33 mouse cellular contexts compared by ENCODE assay signal in genomic region chr1:60236261-60236660, GRCm38 (mm10). TPM values are rescaled to one million over a fixed set of nuclear protein-coding genes. Genes with fewer than 3 reads are reported as not detected.
DNase-seq lines count a peak whose midpoint lies in the region; ATAC-seq lines count a peak whose summit lies in the region.
"Had no signal": no experiment of that assay in that cellular context is flagged by ENCODE, and none has a peak within 500 bp of the region (broad histone marks: within the 10 kb centered on the region; RNA-seq: fewer than 3 reads in every experiment).

No protein-coding gene starts in this region.

- no peaks in the 10 kb centered on the region for H3K27me3 ChIP-seq in hindbrain, embryonic 12.5 days
- H3K27me3 ChIP-seq: embryonic facial prominence, embryonic 12.5 days; forebrain, embryonic 15.5 days; heart, embryonic 15.5 days; kidney, embryonic 15.5 days; limb, embryonic 15.5 days; liver, embryonic 13.5 days; midbrain, embryonic 15.5 days had no signal

- H3K36me3 ChIP-seq in hindbrain, embryonic 12.5 days = peaks cover 18% of the 10 kb centered on the region

- H3K4me3 ChIP-seq in hindbrain, embryonic 12.5 days = no peak overlapping the region
- H3K4me3 ChIP-seq: embryonic facial prominence, embryonic 12.5 days; forebrain, embryonic 10.5 days; forebrain, embryonic 15.5 days; heart, embryonic 10.5 days; heart, embryonic 15.5 days; kidney, embryonic 15.5 days; limb, embryonic 10.5 days; limb, embryonic 15.5 days; liver, embryonic 13.5 days; midbrain, embryonic 10.5 days; midbrain, embryonic 15.5 days had no signal

- WGBS in hindbrain, embryonic 12.5 days = 95% methylated on average over 4 of the region's 4 CpGs

- peak; percentile 1 for DNase-seq in lung, postnatal 25 days (ENCODE audit: low spot score)
- no peak for DNase-seq in lung, postnatal 10 days
- DNase-seq in thymus, adult 18-20 months = peak; percentile 30 to 59
- DNase-seq in thymus, postnatal 25 days = peak; percentile 54
- DNase-seq in kidney, adult 18-20 months = no peak
- DNase-seq in cerebellum, postnatal 4 days (ENCODE audit: low spot score in 2 of 2) = no peak
- DNase-seq: adrenal gland, adult 2 months; adrenal gland, postnatal 36 days; cerebellum, adult 18-20 months; cerebellum, postnatal 25 days; embryo, embryonic 11 days; gastrocnemius, postnatal 25 days; heart, adult 11 months; kidney, postnatal 25 days; liver, embryonic 13.5 days; lung, adult 18-20 months; right cerebral cortex, postnatal 25 days; spleen, adult 18-20 months had no signal

- no peak overlapping the region for H3K9ac ChIP-seq in hindbrain, embryonic 12.5 days
- H3K9ac ChIP-seq: embryonic facial prominence, embryonic 12.5 days; forebrain, embryonic 15.5 days; heart, embryonic 15.5 days; kidney, embryonic 15.5 days; limb, embryonic 15.5 days; liver, embryonic 13.5 days; midbrain, embryonic 15.5 days had no signal

- no peak overlapping the region for H3K27ac ChIP-seq in hindbrain, embryonic 12.5 days
- H3K27ac ChIP-seq: embryonic facial prominence, embryonic 12.5 days; forebrain, embryonic 10.5 days; forebrain, embryonic 15.5 days; heart, embryonic 10.5 days; heart, embryonic 15.5 days; hindbrain, postnatal 0 days; kidney, embryonic 15.5 days; limb, embryonic 10.5 days; limb, embryonic 15.5 days; liver, embryonic 13.5 days; midbrain, embryonic 10.5 days; midbrain, embryonic 15.5 days had no signal

- no peaks in the 10 kb centered on the region for H3K9me3 ChIP-seq in hindbrain, embryonic 12.5 days (replicated peaks)
- H3K9me3 ChIP-seq: embryonic facial prominence, embryonic 12.5 days; forebrain, embryonic 10.5 days; forebrain, embryonic 15.5 days; heart, embryonic 10.5 days; heart, embryonic 15.5 days; kidney, embryonic 15.5 days; limb, embryonic 10.5 days; limb, embryonic 15.5 days; liver, embryonic 13.5 days; midbrain, embryonic 10.5 days; midbrain, embryonic 15.5 days had no signal

- no peaks in the 10 kb centered on the region for H3K4me1 ChIP-seq in hindbrain, embryonic 12.5 days
- H3K4me1 ChIP-seq: embryonic facial prominence, embryonic 12.5 days; forebrain, embryonic 10.5 days; forebrain, embryonic 15.5 days; heart, embryonic 10.5 days; heart, embryonic 15.5 days; kidney, embryonic 15.5 days; limb, embryonic 10.5 days; limb, embryonic 15.5 days; liver, embryonic 13.5 days; midbrain, embryonic 10.5 days; midbrain, embryonic 15.5 days had no signal

- ATAC-seq in hindbrain, embryonic 12.5 days (ENCODE audit: low FRiP score) = no peak
- ATAC-seq: activated CD4-positive, CD25-positive, alpha-beta regulatory T cell, adult 4 months; forebrain, embryonic 15.5 days; hindbrain, postnatal 0 days; intestine, postnatal 0 days; lung, postnatal 0 days; midbrain, embryonic 15.5 days had no signal

- H3K4me2 ChIP-seq in hindbrain, embryonic 12.5 days (replicated peaks) = no peak overlapping the region
- H3K4me2 ChIP-seq: embryonic facial prominence, embryonic 12.5 days; forebrain, embryonic 15.5 days; heart, embryonic 15.5 days; kidney, embryonic 15.5 days; limb, embryonic 15.5 days; liver, embryonic 13.5 days; midbrain, embryonic 15.5 days had no signal

RNA-seq across cellular contexts. Expression of gene Nbeal1, which starts 55.9 kb away (rescaled TPM):
- polyA plus RNA-seq in hindbrain, embryonic 12.5 days (2016; fragmentation: Nextera tagmentation; extraction: Ambion mirVana) = 13.8 and 15.4 TPM in 2 replicates

Comparison
In these comparisons a context has a peak if more than half of its experiments do, and no peak if none do; other contexts are left out.
1. DNase-seq: peak in lung, postnatal 25 days (single experiment), thymus, adult 18-20 months (2 of 2) and thymus, postnatal 25 days (single experiment); none in lung, postnatal 10 days (single experiment), kidney, adult 18-20 months (single experiment) and cerebellum, postnatal 4 days (0 of 2).